In genomic region chr12:112769031-112769430, GRCm38 (mm10) we compare ENCODE assay signal across 18 mouse cellular contexts. TPM values are rescaled to one million over a fixed set of nuclear protein-coding genes. Genes with fewer than 3 reads are reported as not detected.
DNase-seq lines count a peak whose midpoint lies in the region; ATAC-seq and TF ChIP-seq lines count a peak whose summit lies in the region.
"Had no signal": no experiment of that assay in that cellular context is flagged by ENCODE, and none has a peak within 500 bp of the region (broad histone marks: within the 10 kb centered on the region; RNA-seq: fewer than 3 reads in every experiment).

No protein-coding gene starts in this region.

- 84% methylated on average over 6 of the region's 6 CpGs for WGBS in hindbrain, postnatal 0 days
- 86% methylated on average over 6 of the region's 6 CpGs for WGBS in hindbrain, embryonic 11.5 days

- TF ChIP-seq CTCF in hindbrain, postnatal 0 days (IDR thresholded peaks at IDR 0.05; ENCODE audit: low read depth): no peak

- H3K9ac ChIP-seq in hindbrain, postnatal 0 days (replicated peaks; ENCODE audit: low read length): no peak overlapping the region
- no peak overlapping the region for H3K9ac ChIP-seq in hindbrain, embryonic 11.5 days (ENCODE audit: low read depth, low read length)
- H3K9ac ChIP-seq: embryonic facial prominence, embryonic 13.5 days; hindbrain, embryonic 15.5 days; limb, embryonic 15.5 days; midbrain, embryonic 13.5 days had no signal

- H3K9me3 ChIP-seq in hindbrain, postnatal 0 days (ENCODE audit: low read length): no peaks in the 10 kb centered on the region
- no peaks in the 10 kb centered on the region for H3K9me3 ChIP-seq in hindbrain, embryonic 11.5 days (ENCODE audit: control insufficient read depth, low read length)
- H3K9me3 ChIP-seq: embryonic facial prominence, embryonic 13.5 days; hindbrain, embryonic 15.5 days; limb, embryonic 15.5 days; midbrain, embryonic 13.5 days had no signal

- H3K4me1 ChIP-seq in hindbrain, postnatal 0 days (ENCODE audit: insufficient read depth, low read length): no peaks in the 10 kb centered on the region
- no peaks in the 10 kb centered on the region for H3K4me1 ChIP-seq in hindbrain, embryonic 11.5 days (replicated peaks; ENCODE audit: control insufficient read depth, insufficient read depth, low read length)
- H3K4me1 ChIP-seq: hindbrain, embryonic 15.5 days; limb, embryonic 15.5 days; midbrain, embryonic 13.5 days had no signal

- no peaks in the 10 kb centered on the region for H3K27me3 ChIP-seq in hindbrain, postnatal 0 days (ENCODE audit: insufficient read depth, low read length)
- no peaks in the 10 kb centered on the region for H3K27me3 ChIP-seq in hindbrain, embryonic 11.5 days (ENCODE audit: control insufficient read depth, insufficient read depth, low read length)
- H3K27me3 ChIP-seq: embryonic facial prominence, embryonic 13.5 days; hindbrain, embryonic 15.5 days; limb, embryonic 15.5 days; midbrain, embryonic 13.5 days had no signal

- DNase-seq in cerebellum, postnatal 10 days: peak; percentile 41 to 47
- no peak for DNase-seq in cerebellum, adult 9-10 months
- peak; percentile 42 for DNase-seq in hindbrain, postnatal 0 days (ENCODE audit: low spot score)
- no peak for DNase-seq in hindbrain, embryonic 11.5 days (ENCODE audit: low spot score)
- DNase-seq in thymus, postnatal 4 days: peak; percentile 8
- no peak for DNase-seq in thymus, postnatal 25 days
- DNase-seq in telencephalon, adult 2 months (ENCODE audit: low read depth, low spot score): peak; percentile 39
- no peak for DNase-seq in layer of hippocampus, adult 18-20 months (ENCODE audit: low spot score in 2 of 2)
- DNase-seq: B cell, adult 2 months; cerebellum, adult 18-20 months; lung, postnatal 14 days; thymus, adult 18-20 months had no signal

- no peak overlapping the region for H3K27ac ChIP-seq in hindbrain, postnatal 0 days
- no peak overlapping the region for H3K27ac ChIP-seq in hindbrain, embryonic 11.5 days (ENCODE audit: low read depth, low read length)
- H3K27ac ChIP-seq: embryonic facial prominence, embryonic 13.5 days; hindbrain, embryonic 15.5 days; kidney, postnatal 0 days; limb, embryonic 15.5 days; midbrain, embryonic 13.5 days had no signal

- H3K36me3 ChIP-seq in hindbrain, postnatal 0 days (ENCODE audit: insufficient read depth, low read length): no peaks in the 10 kb centered on the region
- H3K36me3 ChIP-seq in hindbrain, embryonic 11.5 days (ENCODE audit: control insufficient read depth, insufficient read depth, low read length): no peaks in the 10 kb centered on the region
- H3K36me3 ChIP-seq: embryonic facial prominence, embryonic 13.5 days; hindbrain, embryonic 15.5 days; limb, embryonic 15.5 days; midbrain, embryonic 13.5 days had no signal

- no peak overlapping the region for H3K4me3 ChIP-seq in hindbrain, postnatal 0 days (ENCODE audit: low read length)
- no peak overlapping the region for H3K4me3 ChIP-seq in hindbrain, embryonic 11.5 days (ENCODE audit: low read depth, low read length)
- H3K4me3 ChIP-seq: embryonic facial prominence, embryonic 13.5 days; hindbrain, embryonic 15.5 days; limb, embryonic 15.5 days; midbrain, embryonic 13.5 days had no signal

- no peak for ATAC-seq in hindbrain, postnatal 0 days
- ATAC-seq in hindbrain, embryonic 11.5 days (ENCODE audit: low FRiP score): no peak
- ATAC-seq: forebrain, embryonic 14.5 days; midbrain, embryonic 13.5 days had no signal

- H3K4me2 ChIP-seq in hindbrain, postnatal 0 days (ENCODE audit: low read depth, low read length): no peak overlapping the region
- H3K4me2 ChIP-seq in hindbrain, embryonic 11.5 days (replicated peaks; ENCODE audit: low read depth, low read length): no peak overlapping the region
- H3K4me2 ChIP-seq: embryonic facial prominence, embryonic 13.5 days; hindbrain, embryonic 15.5 days; limb, embryonic 15.5 days; midbrain, embryonic 13.5 days had no signal

RNA-seq across cellular contexts. Expression of gene Pld4, which starts 8.6 kb away (rescaled TPM):
- total RNA-seq in hindbrain, postnatal 0 days (2014; rRNA removed): 10.5 and 14.5 TPM in 2 replicates
- 9.4 and 10.8 TPM in 2 replicates for polyA plus RNA-seq in hindbrain, postnatal 0 days (2015; fragmentation: Nextera tagmentation; extraction: Ambion mirVana)
- polyA plus RNA-seq in hindbrain, embryonic 11.5 days (2014; fragmentation: Nextera tagmentation; extraction: Ambion mirVana): 4.7 and 6.2 TPM in 2 replicates
- total RNA-seq in layer of hippocampus, adult 18-20 months (2021): 10 to 100 TPM; 10.2 to 11.0 TPM

RNA-seq across cellular contexts. Expression of gene Ahnak2, which starts 33.4 kb away (rescaled TPM):
- 7.7 and 12.1 TPM in 2 replicates for total RNA-seq in hindbrain, postnatal 0 days (2014; rRNA removed)
- 3.3 and 3.6 TPM in 2 replicates for polyA plus RNA-seq in hindbrain, postnatal 0 days (2015; fragmentation: Nextera tagmentation; extraction: Ambion mirVana)
- 0.21 and 0.29 TPM in 2 replicates for polyA plus RNA-seq in hindbrain, embryonic 11.5 days (2014; fragmentation: Nextera tagmentation; extraction: Ambion mirVana)
- total RNA-seq in layer of hippocampus, adult 18-20 months (2021): 1 to 10 TPM; 3.4 to 3.8 TPM

RNA-seq across cellular contexts. Expression of gene Clba1, which starts 39.7 kb away (rescaled TPM):
- total RNA-seq in hindbrain, postnatal 0 days (2014; rRNA removed): 16.7 and 16.9 TPM in 2 replicates
- 20.3 and 21.0 TPM in 2 replicates for polyA plus RNA-seq in hindbrain, postnatal 0 days (2015; fragmentation: Nextera tagmentation; extraction: Ambion mirVana)
- 15.4 and 15.9 TPM in 2 replicates for polyA plus RNA-seq in hindbrain, embryonic 11.5 days (2014; fragmentation: Nextera tagmentation; extraction: Ambion mirVana)
- total RNA-seq in layer of hippocampus, adult 18-20 months (2021): 10 to 100 TPM; 11.4 to 14.2 TPM

RNA-seq across cellular contexts. Expression of gene Cep170b, which starts 48.8 kb away (rescaled TPM):
- total RNA-seq in hindbrain, postnatal 0 days (2014; rRNA removed): 118 and 123 TPM in 2 replicates
- polyA plus RNA-seq in hindbrain, postnatal 0 days (2015; fragmentation: Nextera tagmentation; extraction: Ambion mirVana): 34.0 and 39.0 TPM in 2 replicates
- polyA plus RNA-seq in hindbrain, embryonic 11.5 days (2014; fragmentation: Nextera tagmentation; extraction: Ambion mirVana): 8.5 and 8.7 TPM in 2 replicates
- 100 to 1,000 TPM; 192 to 208 TPM for total RNA-seq in layer of hippocampus, adult 18-20 months (2021)

Comparison
In these comparisons a context has a peak if more than half of its experiments do, and no peak if none do; other contexts are left out.
1. DNase-seq: peak in cerebellum, postnatal 10 days (2 of 2), hindbrain, postnatal 0 days (single experiment), thymus, postnatal 4 days (single experiment) and telencephalon, adult 2 months (single experiment); none in cerebellum, adult 9-10 months (single experiment), hindbrain, embryonic 11.5 days (single experiment), thymus, postnatal 25 days (single experiment) and layer of hippocampus, adult 18-20 months (0 of 2).